Mouse (Mus musculus): ENCODE data around the gene Rpp25l. TPM values are rescaled to one million over a fixed set of nuclear protein-coding genes. Genes with fewer than 3 reads are reported as not detected.

The Rpp25l gene
- 31.1 TPM for polyA plus RNA-seq (2017; shearing (Covaris generic))

DNA sequence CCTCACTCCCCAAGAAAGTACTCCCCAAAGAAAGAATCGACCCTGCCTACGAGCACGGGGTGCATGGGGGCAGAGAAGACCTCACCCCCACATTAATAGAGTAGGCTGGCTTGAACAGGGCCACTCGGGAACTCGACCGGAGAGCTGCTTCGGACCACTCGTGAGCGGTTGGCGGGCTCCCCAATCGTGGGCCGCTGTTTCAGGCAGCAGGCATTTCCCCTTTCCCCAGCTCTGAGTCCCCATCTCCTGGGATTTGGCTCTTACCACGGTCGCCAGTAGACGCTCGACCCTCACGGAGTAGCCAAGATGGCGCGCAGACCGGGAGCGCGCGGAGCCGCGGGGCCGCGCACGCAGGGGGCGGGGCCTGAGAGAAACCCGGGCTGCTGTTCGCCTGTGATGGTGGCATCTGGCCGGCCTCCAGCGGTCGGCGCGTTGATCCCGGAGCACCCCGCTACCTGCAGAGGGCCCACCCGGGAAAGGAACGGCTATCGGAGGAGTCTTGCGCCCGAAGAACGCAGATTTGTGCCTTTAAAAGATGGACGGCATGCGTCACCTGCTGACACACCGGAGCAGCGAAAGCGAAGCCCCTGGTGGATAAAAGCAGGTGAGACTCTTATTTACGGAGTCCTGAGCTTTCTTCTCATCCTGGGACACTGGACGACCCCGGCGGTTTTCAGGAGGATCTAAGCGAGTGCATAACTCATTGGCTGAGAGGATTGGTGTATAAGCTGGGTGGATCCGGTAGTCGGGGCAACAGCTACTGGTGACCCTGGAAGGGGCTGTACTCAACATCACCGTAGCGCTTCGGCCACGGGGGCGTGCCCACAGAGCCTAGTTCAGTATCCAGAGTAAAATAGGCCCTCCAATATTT lies at the start of gene Rpp25l:
TSS of gene Rpp25l (minus strand) at position 338 of the 871 bp plus-strand sequence.

DNA sequence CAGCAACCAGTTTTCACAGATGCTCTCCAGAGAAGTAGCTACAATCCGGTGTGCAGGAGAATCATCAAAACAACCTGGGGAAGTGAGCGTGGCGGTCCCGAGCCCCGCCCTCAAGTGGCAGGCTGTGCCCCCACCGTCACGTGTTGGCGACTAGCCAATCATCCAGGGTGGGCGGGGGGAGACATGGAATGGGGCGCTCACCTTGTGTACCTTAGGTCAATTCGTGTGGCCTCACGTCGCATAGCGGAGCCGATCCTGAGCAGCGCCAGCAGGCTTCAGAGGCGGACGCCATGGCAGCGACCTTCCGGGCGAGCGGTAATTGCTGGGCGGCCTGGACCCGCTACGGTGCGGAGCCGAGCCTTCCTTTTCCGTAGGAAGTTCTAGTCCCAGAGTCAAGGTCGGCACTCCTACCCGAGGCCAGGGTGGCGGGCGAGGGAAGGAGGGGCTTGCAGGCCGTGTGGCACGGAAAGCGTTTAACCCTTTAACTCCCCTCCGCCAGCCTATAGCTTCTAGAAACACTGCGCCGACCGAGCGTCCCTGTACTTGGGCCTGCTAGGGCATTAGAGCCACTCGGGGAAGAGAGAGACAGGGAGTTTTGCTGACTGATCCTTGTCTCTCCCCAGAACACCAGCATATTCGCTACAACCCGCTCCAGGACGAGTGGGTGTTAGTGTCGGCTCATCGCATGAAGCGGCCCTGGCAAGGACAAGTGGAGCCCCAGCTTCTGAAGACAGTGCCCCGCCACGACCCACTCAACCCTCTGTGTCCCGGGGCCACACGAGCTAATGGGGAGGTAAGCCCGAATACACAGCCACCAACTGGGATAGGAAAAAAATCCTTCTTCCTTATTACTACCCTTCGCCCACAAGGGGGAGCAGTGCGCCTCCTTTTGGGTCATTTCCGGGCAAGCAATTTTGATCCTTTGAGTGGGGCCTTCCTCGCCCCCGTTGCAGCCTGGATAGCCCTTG lies 42.3 kb upstream of the Rpp25l start, which contains the start of gene Sigmar1:
TSS of gene Sigmar1 (minus strand) at position 820 of the 968 bp plus-strand sequence.

DNA sequence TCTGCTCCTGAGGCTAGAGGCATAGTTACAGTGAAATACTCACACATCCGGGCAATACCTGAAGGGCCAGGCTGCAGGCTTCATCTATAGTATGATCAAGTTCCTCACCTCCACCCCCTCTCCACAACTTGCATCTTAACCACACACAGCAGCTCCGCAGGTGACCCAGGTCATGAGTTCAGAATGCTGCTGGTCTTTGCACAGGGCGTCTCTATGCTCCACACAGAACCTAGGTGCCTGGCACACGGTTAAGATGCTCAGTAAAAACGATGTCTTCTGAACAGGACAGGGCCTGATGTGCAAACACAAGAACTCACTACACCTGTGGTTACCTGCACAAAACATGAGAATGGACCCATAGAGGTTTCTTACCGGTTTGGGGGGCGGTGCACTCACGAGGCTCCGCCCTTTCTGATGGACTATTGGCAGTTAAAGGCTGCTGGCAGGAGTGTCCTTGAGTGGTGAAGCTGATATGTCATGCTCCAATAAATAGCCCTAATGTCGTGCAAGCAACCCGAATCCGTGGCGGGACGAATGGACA lies 41.5 kb upstream of the Rpp25l start, which contains the start of gene Galt:
TSS of gene Galt (plus strand) at position 432 of the 541 bp plus-strand sequence.

GRCm38 (mm10) chr4:41731052-41731765 lies 17.9 kb upstream of the Rpp25l start, which contains the start of gene Arid3c:
TSS of gene Arid3c (minus strand) at chr4:41731142.

DNA sequence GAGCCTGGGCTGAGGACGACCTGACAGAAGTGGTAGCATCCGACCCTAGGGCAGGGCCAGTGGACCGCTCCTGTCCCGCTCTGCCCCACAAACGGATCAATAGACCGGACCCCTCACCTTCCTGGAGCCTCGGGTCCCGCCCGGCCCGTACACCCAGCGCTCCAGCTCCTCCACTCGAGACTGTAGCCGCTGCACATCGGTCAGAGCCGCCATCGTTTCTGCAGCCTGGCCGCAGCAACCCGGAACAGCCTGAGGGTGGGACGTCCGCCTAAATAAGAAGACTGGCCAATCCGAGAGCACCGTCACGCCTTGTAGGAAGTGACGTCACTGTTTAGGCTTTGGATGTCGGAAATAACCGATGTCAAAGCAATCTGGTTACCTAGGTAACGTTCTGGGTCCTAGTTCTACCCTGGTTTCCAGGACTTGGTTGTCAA lies 9.6 kb upstream of the Rpp25l start, which contains the start of gene Dctn3:
TSS of gene Dctn3 (minus strand) at position 253 of the 434 bp plus-strand sequence.

GRCm38 (mm10) chr4:41699783-41700182 lies 13.6 kb downstream of the Rpp25l start, which contains the start of gene Il11ra1:
TSS of gene Il11ra1 (plus strand) at chr4:41699989.

GRCm38 (mm10) chr4:41696930-41697841 lies 16.1 kb downstream of the Rpp25l start, which contains the start of gene Cntfr:
TSS of gene Cntfr (minus strand) at chr4:41697089.

Other genes starting within 250 kb of the Rpp25l start
- 0.78 TPM for gene Kif24, start 248.6 kb downstream of the Rpp25l start, polyA plus RNA-seq (2017; shearing (Covaris generic))
- gene Nudt2, start 248.4 kb downstream of the Rpp25l start, polyA plus RNA-seq (2017; shearing (Covaris generic)) = 4.3 TPM
- not detected for gene AI464131, start 210.5 kb downstream of the Rpp25l start, polyA plus RNA-seq (2017; shearing (Covaris generic))
- not detected for gene 1110017D15Rik, start 196.2 kb downstream of the Rpp25l start, polyA plus RNA-seq (2017; shearing (Covaris generic))
- 3.3 TPM for gene Fam219a, start 144.0 kb downstream of the Rpp25l start, polyA plus RNA-seq (2017; shearing (Covaris generic))
- gene Dnaic1, start 143.8 kb downstream of the Rpp25l start, polyA plus RNA-seq (2017; shearing (Covaris generic)) = not detected
- gene Enho, start 73.2 kb downstream of the Rpp25l start, polyA plus RNA-seq (2017; shearing (Covaris generic)) = not detected
- not detected for gene Cntfr, start 16.4 kb downstream of the Rpp25l start, polyA plus RNA-seq (2017; shearing (Covaris generic))
- gene Il11ra1, start 13.5 kb downstream of the Rpp25l start, polyA plus RNA-seq (2017; shearing (Covaris generic)) = 8.1 TPM
- 82.7 TPM for gene Dctn3, start 9.6 kb upstream of the Rpp25l start, polyA plus RNA-seq (2017; shearing (Covaris generic))
- not detected for gene Arid3c, start 17.6 kb upstream of the Rpp25l start, polyA plus RNA-seq (2017; shearing (Covaris generic))
- gene Galt, start 41.7 kb upstream of the Rpp25l start, polyA plus RNA-seq (2017; shearing (Covaris generic)) = 89.3 TPM
- gene Sigmar1, start 42.6 kb upstream of the Rpp25l start, polyA plus RNA-seq (2017; shearing (Covaris generic)) = 36.4 TPM
- gene Ccl27a, start 60.7 kb upstream of the Rpp25l start, polyA plus RNA-seq (2017; shearing (Covaris generic)) = 4.7 TPM
- gene Gm21541, start 190.1 kb upstream of the Rpp25l start, polyA plus RNA-seq (2017; shearing (Covaris generic)) = not detected
- gene Gm20878, start 228.0 kb upstream of the Rpp25l start, polyA plus RNA-seq (2017; shearing (Covaris generic)) = 3.6 TPM